Mouse (Mus musculus) embryo, embryonic 11.5 days (tissue): Measurements from ENCODE around the gene Sec16b.

Experiments used
- DNase-seq: peaks from one replicate; pipeline ENCODE4 v3.0.0-alpha.2; 2012; ENCODE audit warnings: low read depth, low spot score

Sec16b gene

DNA sequence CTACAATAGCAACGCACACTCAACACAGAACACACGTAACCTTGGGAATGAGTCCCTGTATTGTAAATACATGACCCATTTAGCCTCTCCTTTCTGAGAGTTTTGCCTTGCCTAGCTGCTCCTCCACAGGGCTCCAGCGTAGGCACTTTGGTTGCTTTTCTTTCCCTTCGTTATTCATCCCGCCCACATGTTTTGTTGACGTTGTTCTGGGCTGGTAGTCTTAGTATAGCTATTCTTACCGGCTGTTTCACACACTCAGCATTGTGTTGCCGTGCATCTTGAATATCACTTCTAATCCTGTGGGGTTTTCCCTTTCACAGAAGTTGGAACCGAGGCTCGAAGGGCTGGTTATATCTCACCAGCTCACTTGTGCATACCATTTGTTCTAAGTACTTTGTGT is 49.2 kb downstream of the Sec16b start:
- DNase-seq: no peak

- DNase-seq: no peak
Measured at GRCm38 (mm10) chr1:157556439-157556838, 49.9 kb downstream of the Sec16b start.

GRCm38 (mm10) chr1:157558145-157558544 is 51.6 kb downstream of the Sec16b start:
- DNase-seq: no peak

DNA sequence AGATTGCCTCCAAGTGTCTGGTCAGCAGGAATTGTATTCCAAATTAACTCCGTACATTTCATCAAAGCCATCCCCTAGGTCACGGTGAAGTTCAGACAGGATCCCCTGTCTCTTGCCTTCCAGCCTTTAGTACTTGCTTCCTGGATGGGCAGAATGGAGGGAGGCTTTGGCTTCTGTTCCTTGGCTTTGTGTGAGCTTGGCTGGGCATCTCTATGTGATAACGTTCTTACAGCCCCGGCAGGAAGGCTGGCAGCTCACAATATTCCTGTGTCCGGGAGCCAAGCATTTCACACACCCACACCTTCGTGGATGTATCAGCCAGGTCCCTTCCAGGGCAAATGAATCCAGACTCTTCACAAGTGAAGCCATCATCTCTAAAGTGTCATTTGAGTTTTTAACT is 53.5 kb downstream of the Sec16b start:
- DNase-seq: no peak

DNA sequence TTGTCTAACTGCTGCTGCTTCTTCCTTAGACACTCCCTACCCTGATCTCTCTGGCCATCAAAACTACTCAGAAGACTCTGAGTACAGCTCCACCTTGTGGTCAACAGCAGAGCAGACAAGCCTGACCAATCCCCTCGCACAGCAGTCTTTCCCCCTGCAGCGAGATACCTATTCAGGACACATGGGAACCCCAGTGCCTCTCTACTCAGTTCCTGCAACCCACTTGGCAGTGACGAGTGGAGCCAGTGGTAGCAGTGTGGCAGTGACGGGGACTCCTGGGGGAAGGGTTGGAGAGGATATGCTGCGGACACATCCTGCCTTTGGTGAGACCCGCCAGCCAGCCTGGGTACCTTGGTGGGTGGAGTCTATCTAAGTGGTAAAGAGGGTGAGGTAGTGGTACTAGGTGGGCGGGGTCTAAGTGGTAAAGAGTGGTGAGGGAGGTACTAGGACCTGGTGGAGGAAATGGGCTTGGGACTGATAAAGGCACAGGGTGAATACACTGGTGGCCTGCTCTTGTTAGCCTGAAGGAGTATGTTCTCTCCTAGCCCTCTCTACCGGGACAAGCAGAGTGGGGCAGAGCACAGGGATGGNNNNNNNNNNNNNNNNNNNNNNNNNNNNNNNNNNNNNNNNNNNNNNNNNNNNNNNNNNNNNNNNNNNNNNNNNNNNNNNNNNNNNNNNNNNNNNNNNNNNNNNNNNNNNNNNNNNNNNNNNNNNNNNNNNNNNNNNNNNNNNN is 54.3 kb downstream of the Sec16b start:
- DNase-seq: peak; percentile 20

GRCm38 (mm10) chr1:157567819-157568218 is 61.3 kb downstream of the Sec16b start:
- no peak for DNase-seq

DNA sequence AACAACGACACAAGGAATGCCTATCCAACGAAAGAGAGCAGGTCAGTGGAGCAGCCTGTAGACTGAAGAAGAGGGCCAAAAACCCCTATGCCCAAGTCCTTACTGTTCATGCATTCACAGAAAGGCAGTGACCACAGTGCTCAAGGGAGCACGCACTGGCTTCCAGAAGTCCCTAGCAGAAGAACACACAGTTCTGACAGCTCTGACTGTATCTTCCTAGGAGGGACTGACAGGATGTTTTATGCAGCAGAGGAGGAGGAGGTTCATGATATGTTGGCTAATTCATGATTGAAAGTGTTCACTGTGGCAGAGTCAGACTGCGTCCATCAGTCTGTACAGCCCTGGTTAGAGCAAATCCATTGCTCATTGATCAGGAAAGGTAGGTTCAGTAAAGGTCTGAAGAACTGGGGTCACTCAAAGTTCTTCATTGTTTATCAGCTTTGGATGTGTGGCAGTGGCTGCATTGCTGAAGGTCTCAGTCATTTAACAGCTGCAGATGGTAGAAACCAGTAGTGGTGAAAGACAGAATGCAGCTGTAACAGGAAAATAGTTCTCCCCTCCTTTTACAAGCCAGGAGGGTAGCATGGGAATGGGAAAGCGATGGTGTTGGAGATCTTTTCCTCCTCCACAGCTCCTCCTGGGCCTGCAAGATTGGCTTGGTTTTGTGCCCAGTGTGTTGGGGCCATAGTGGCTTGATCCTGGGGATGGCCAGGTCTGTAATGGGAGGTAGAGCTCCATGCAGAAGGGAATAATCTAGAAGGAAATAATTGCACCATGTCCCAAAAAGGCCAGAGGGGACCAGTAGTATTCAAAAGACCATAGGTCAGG is 62.9 kb downstream of the Sec16b start:
- DNase-seq: no peak

- DNase-seq: peak; percentile 8
Measured at GRCm38 (mm10) chr1:157575316-157575715, 68.8 kb downstream of the Sec16b start.

- DNase-seq: no peak
Measured at GRCm38 (mm10) chr1:157578336-157578735, 71.8 kb downstream of the Sec16b start.

DNA sequence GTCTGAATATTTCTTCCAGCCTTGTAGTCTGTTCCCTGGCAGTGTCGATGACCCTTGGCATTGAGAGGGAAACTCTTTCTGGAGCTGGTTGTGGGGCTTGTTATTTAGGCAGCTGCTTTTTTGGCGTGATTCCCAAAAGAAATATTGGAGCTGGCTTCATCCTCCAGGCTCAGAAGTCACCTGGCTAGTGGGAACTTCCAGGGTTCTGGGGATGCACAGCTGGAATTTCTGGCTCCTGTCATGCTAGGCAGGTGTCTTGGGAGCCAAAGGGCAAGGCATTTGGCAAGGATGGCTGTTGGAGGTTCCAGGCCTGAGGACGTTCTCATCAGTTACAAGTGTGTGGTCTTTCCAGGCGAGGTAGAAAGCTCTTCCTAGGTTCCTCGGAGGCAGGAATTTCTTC is 80.0 kb downstream of the Sec16b start:
- DNase-seq: no peak

DNA sequence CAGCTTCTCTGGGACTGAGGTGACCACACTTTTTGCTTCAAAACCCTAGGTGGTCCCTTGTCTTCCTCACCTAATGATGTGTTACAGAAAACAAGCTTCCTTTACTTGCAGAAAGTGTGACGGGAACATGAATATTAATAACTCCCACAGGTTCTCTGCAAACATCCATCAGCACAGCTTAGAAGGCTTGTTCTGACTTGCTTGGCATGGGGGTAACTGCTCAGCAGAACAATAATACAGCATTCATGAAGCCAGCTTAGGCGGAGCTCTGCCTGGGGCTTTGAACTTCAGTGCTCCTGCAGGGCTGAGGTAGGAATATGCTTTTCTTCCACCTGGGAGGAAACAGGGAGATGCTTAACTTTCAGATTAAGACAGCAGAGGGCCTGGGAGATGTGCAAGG is 85.5 kb downstream of the Sec16b start:
- DNase-seq: no peak

GRCm38 (mm10) chr1:157594561-157594960 is 88.0 kb downstream of the Sec16b start:
- no peak for DNase-seq

- no peak for DNase-seq
Measured at GRCm38 (mm10) chr1:157595165-157595564, 88.6 kb downstream of the Sec16b start.

DNA sequence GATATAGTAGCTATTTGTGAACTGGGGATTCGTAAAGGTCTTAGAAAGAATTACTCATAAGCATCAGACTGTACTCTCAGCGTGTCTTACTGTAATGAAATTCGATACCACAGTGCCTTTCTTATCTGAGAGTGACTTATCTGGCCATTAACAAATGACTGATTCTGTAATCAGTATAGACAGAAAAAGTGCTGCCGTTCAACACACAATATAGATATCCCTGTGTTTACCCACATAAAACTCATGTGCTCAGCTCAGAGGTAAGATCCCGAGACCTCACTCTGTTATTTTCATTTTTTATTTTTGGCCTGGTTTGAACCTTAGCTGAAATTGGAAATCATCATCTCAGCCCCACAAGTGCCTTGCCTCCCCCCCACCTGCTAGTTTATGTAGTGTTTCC is 98.0 kb downstream of the Sec16b start:
- DNase-seq: no peak
